Mouse (Mus musculus) kidney, adult 2 months (tissue): ENCODE results near the gene Gabpb2. TPM values are rescaled to one million over a fixed set of nuclear protein-coding genes. Genes with fewer than 3 reads are reported as not detected.

Experiments
- DNase-seq: peaks from one replicate; pipeline ENCODE4 v3.0.0; 2021
- H3K27ac ChIP-seq: fragments of 200-500 bp; 2 replicates; pipeline ENCODE4 v1.5.1; 2012; ENCODE audit warnings: low read depth, low read length, control low read depth, inconsistent platforms; ENCODE audit not compliant: insufficient read depth
- H3K27me3 ChIP-seq: fragments of 200-500 bp; replicated peaks from 2 replicates; pipeline ENCODE4 v1.6.1; 2012; ENCODE audit warnings: mild to moderate bottlenecking, moderate library complexity, low read length, inconsistent platforms; ENCODE audit not compliant: control insufficient read depth, insufficient read depth
- H3K36me3 ChIP-seq: fragments of 200-500 bp; 2 replicates; pipeline ENCODE4 v1.6.1; 2012; ENCODE audit warnings: mild to moderate bottlenecking, moderate library complexity, low read length, inconsistent platforms; ENCODE audit not compliant: control insufficient read depth, insufficient read depth
- H3K4me1 ChIP-seq: fragments of 200-500 bp; 2 replicates; pipeline ENCODE4 v1.6.1; 2011; ENCODE audit warnings: low read length; ENCODE audit not compliant: control insufficient read depth, insufficient read depth
- H3K4me3 ChIP-seq: fragments of 200-500 bp; 2 replicates; pipeline ENCODE4 v1.5.1; 2011; ENCODE audit warnings: mild to moderate bottlenecking, low read depth, low read length, control low read depth; ENCODE audit not compliant: insufficient read depth
- CTCF ChIP-seq: fragments of 200-500 bp; conservative IDR thresholded peaks from 2 replicates; pipeline ENCODE4 v1.5.1; 2011; ENCODE audit warnings: low read depth, mild to moderate bottlenecking, control low read depth, low read length, moderate library complexity, mixed read lengths; ENCODE audit not compliant: insufficient read depth, insufficient read length
- POLR2A ChIP-seq: fragments of 200-500 bp; IDR thresholded peaks from one replicate; pipeline ENCODE4 v1.6.1; 2011; ENCODE audit warnings: low read depth, low read length, control low read depth
- WGBS: fragments of 180-500 bp; shearing (Covaris S2); methylation state at CpG from one replicate; pipeline ENCODE4 v1.1.7; 2018; 5-methylcytosine and 5-hydroxymethylcytosine counted together
- polyA plus RNA-seq: library from polyadenylated mRNA; depleted of rRNA; stranded (reverse); fragments of >200 nt; gene quantifications from 2 replicates; pipeline ENCODE4 v1.2.3, GENCODE M21; 2012

Gabpb2 gene
- polyA plus RNA-seq, 1 experiment = 10.6 TPM

DNA sequence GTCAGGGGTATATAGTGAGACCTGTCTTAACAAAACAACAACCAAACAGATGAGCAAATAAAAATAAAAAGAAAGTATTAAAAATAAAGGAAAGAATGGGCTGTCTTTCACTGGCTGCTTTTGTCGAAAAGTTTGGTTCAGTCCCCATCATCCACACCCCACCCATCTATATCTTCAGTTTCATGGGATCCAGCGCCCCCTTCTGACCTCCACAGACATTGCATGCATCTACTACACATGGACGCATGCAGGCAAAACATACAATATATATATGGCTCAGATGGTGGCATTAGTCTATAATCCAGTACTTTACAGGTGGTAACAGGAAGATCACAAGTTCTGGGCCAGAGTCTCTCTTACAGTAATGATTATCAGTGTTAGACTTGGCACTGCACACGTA is 63.8 kb downstream of the Gabpb2 start:
- H3K36me3 ChIP-seq = no peaks in the 10 kb centered on the region
- DNase-seq = peak; percentile 57

DNA sequence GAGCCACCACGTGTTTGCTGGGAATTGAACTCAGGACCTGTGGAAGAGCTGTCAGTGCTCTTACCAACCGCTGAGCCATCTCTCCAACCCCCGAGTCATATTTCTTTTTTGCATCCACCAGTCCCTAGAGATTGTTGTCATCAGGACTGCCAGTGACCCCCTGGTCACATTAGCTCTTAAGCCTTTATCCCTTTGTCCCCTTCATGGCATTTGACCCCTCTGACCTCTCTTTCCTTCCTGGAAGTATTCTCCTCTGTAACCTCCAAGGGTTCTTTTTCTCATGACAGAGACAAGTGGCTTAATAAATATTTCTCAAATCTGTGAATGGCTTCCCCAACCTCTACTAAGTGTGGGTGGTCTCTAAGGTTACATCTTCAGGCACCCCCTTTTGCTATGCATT is 69.8 kb downstream of the Gabpb2 start:
- no peaks in the 10 kb centered on the region for H3K4me1 ChIP-seq
- no peak overlapping the region for H3K4me3 ChIP-seq
- TF ChIP-seq CTCF = no peak
- TF ChIP-seq POLR2A = no peak
- no peaks in the 10 kb centered on the region for H3K36me3 ChIP-seq
- 54% methylated on average over 3 of the region's 3 CpGs for WGBS
- H3K27me3 ChIP-seq = no peaks in the 10 kb centered on the region
- DNase-seq = peak; percentile 68
- peak overlapping the region; percentile 65; the same call in 1 of the 2 replicates for H3K27ac ChIP-seq

More for the DNA sequence above, 63.8 kb downstream of the Gabpb2 start:
- no peaks in the 10 kb centered on the region for H3K27me3 ChIP-seq
- TF ChIP-seq POLR2A (no peak), CTCF (peak; percentile 75)
- H3K27ac ChIP-seq = no peak overlapping the region
- no peak overlapping the region for H3K4me3 ChIP-seq
- 50% methylated on average over 4 of the region's 4 CpGs for WGBS
- no peaks in the 10 kb centered on the region for H3K4me1 ChIP-seq

DNA sequence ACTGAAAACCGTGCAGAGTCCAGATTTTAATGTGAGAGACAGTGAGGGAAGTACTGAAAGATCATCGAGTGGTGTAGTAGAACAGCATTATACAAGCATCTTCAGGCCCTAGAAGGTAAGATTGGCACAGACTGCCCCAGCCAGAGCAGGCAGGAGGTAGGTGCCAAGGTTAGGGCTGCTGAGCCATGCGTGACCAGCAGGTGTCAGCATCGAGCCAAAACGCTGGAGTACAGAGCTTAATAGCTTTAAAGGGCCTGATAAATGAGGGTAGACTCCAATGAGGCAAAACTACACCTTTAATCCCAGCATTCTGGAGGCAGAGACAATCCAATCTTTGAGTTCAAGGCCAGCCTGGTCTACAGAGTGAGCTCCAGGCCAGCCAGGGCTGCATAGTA is 75.1 kb downstream of the Gabpb2 start:
- Histone ChIP-seq H3K4me1 (peaks cover 4% of the 10 kb centered on the region; the same call in 1 of the 2 replicates), H3K27me3 (no peaks in the 10 kb centered on the region), H3K27ac (no peak overlapping the region), H3K36me3 (no peaks in the 10 kb centered on the region; the same call in 1 of the 2 replicates), H3K4me3 (no peak overlapping the region)
- WGBS = 7% methylated on average over 5 of the region's 5 CpGs
- TF ChIP-seq POLR2A (no peak), CTCF (peak; percentile 99; the same call in 1 of the 2 replicates)
- peak; percentile 94 for DNase-seq

DNA sequence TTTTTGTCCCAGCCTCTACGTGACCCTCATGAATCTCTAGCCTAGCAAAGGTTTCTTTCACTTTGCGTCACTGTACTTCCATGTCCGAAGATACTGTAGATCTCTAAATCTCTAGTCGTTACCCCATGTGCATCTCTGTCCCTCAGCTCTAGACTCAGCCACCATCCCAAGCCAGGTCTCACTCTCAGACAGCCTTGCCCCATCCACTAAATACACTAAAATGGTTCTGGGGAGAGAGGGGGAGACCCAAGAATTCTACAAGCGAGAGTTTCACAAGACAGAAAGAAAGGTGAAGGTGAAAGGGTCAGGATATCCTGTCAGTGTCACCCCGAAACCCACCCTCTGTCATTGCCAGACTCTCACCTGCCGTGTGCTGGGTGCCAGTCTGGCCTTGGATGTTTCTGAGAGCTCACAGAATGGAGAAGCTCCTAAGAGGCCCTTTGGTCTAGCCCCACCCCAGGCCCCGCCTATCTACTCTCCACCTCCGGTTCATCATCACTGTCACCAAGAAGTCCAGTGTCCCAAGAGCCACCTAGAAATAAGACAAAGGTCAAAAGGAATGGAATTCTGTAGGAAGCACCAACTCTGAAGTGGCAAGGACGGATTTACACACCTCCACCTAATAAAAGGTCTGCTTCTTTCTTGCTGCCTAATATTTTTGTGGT is 75.6 kb downstream of the Gabpb2 start, which contains the start of gene Tnfaip8l2:
Tnfaip8l2 (minus strand) TSS at position 409 of the 665 bp plus-strand sequence.
- TF ChIP-seq POLR2A (no peak), CTCF (no peak)
- H3K4me3 ChIP-seq = no peak within 1 kb of the TSS
- 79% methylated on average over 10 of the region's 10 CpGs for WGBS
- no peaks in the 10 kb centered on the region; the same call in 1 of the 2 replicates for H3K36me3 ChIP-seq
- peaks cover 4% of the 10 kb centered on the region; the same call in 1 of the 2 replicates for H3K4me1 ChIP-seq
- H3K27ac ChIP-seq = no peak within 1 kb of the TSS
- no peaks in the 10 kb centered on the region for H3K27me3 ChIP-seq
- peak; percentile 41 for DNase-seq

DNA sequence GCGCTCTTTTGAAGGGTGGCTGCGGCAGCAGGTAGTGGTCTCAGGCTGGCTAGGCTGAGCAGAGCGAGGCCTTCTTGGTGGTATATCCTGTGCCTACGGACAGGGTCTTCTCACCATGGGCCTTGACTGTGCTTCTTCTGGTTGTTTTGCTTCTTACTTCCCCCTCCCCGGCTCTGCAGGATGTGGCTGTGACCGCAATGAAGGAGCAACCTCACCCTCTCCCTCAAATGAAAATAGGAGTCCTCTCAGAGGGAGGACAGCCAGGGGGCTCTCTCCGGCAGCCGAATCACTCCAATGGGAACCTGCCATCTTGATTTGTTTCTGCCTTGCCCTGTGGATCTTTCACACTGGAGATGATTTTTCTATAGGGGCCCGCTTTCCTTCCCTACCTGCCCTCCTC is 76.2 kb downstream of the Gabpb2 start:
- 85% methylated on average over 9 of the region's 9 CpGs for WGBS
- H3K4me1 ChIP-seq = peaks cover 4% of the 10 kb centered on the region; the same call in 1 of the 2 replicates
- no peak overlapping the region for H3K4me3 ChIP-seq
- no peaks in the 10 kb centered on the region for H3K27me3 ChIP-seq
- H3K27ac ChIP-seq = no peak overlapping the region
- TF ChIP-seq POLR2A = no peak
- no peak for TF ChIP-seq CTCF
- peak; percentile 23 for DNase-seq
- H3K36me3 ChIP-seq = no peaks in the 10 kb centered on the region; the same call in 1 of the 2 replicates

DNA sequence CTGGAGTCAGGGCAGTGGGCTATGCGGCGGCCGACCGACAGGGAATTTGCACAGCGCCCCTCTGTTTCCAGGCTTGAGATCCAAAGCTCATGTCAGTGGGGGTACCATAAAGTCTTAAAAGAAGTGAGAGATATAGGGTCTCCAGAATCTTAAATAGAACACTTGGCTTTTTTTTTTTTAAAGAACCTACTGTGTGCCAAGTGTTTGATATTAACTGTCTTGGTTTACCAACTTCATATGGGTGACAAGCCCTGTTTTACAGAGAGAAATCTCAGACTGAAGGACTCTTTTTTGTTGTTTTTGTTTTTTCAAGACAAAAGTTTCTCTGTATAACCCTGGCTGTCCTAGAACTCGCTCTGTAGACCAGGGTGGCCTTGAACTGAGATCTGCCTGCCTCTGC is 76.9 kb downstream of the Gabpb2 start:
- Histone ChIP-seq H3K4me1 (peaks cover 4% of the 10 kb centered on the region; the same call in 1 of the 2 replicates), H3K36me3 (no peaks in the 10 kb centered on the region; the same call in 1 of the 2 replicates), H3K4me3 (no peak overlapping the region), H3K27me3 (no peaks in the 10 kb centered on the region), H3K27ac (no peak overlapping the region)
- WGBS = 96% methylated on average over 6 of the region's 6 CpGs
- DNase-seq = no peak
- TF ChIP-seq CTCF (no peak), POLR2A (no peak)

DNA sequence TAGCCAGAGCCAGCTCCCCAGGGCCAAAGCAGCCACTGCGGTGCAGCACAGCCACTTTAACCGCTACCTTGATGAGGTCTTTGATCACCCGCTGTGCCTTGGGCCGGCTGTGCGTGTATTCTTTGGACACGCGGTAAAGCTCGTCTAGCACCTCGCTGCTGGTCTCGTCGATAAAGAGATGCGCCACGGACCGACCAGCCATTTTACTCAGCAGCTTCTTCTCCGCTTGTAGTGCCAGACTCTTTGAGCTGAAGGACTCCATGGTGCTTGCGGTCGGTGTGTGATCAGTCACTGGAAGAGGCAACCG is 77.5 kb downstream of the Gabpb2 start:
- TF ChIP-seq POLR2A (no peak), CTCF (no peak)
- DNase-seq = no peak
- Histone ChIP-seq H3K4me3 (no peak overlapping the region), H3K4me1 (peaks cover 4% of the 10 kb centered on the region), H3K27ac (peak overlapping the region; percentile 50; the same call in 1 of the 2 replicates), H3K27me3 (no peaks in the 10 kb centered on the region), H3K36me3 (no peaks in the 10 kb centered on the region; the same call in 1 of the 2 replicates)
- WGBS = 83% methylated on average over 18 of the region's 18 CpGs
